Mouse (Mus musculus) liver (tissue): ENCODE data around the gene Il11.

ENCODE experiments used
- DNase-seq: peaks from one replicate; pipeline ENCODE4 v3.0.0-alpha.2; 2020; ENCODE audit warnings: mixed read lengths

The Il11 gene

DNA sequence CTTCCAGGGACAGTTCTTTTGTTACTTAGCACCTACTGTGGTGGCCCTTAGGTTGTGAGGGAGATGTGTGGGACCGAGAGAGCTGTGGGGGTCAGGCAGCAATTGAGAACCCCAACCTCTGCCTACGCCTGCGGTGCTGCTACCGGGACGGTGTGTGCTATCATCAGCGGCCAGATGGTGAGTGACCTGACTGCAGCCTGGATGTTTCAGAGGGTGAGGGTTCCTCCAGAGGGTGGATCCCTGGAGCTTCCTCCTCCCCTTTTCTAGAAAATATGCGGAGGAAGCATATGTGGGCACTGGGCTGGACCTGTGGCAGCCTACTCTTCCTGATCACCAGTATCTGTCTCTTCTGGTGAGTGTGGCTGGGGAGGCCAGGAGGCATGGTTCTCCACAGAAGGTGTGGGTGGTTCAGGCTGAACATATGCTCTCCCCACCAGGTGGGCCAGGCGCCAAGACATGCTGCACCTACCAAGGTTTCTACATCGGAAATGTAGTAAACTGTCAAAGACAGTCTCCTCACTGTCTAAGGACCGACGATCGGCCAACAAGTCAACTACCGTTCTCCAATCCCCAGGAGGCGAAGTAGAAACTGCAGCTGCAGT lies 1.1 kb upstream of the Il11 start:
- peak; percentile 50 for DNase-seq

DNA sequence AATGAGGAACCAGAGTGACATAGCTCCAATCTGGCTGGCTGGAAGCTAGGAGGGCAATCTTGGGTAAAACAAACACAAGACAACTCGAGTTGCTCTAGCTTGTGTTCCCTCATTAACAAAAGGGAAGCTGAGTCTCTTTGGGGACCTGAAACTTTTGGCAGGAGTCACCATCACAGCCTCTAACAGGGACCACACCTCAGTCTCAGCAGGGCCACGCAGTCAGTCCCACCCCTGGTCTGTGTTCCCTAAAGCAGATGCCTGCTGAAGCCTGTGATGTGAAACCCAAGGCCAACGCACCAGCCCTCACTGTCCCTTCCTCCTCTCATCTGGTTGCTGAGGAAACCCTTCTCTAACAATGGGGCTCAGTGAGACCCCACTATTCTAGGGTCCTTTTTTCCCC lies 529 bp downstream of the Il11 start:
- DNase-seq: no peak

DNA sequence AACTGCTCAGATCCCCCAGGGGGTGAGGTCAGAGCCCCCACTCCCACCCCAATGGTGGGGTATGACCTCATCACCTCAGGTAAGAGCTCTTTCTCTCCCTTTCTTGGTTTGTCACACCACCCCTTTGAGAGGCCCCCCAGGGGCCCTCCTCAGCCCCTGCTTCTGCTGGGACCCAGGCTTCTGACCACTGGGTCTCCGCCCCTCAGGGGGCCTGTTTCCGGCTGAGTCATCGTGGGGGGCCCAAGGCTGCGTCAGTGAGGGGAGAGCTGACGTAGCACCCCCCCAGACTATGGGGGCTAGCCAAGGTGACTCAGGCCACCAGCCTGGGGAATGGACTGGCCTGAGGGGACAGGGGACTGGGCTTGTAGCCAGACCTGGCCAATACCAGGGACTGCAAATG lies 2.7 kb downstream of the Il11 start:
- DNase-seq: no peak

DNA sequence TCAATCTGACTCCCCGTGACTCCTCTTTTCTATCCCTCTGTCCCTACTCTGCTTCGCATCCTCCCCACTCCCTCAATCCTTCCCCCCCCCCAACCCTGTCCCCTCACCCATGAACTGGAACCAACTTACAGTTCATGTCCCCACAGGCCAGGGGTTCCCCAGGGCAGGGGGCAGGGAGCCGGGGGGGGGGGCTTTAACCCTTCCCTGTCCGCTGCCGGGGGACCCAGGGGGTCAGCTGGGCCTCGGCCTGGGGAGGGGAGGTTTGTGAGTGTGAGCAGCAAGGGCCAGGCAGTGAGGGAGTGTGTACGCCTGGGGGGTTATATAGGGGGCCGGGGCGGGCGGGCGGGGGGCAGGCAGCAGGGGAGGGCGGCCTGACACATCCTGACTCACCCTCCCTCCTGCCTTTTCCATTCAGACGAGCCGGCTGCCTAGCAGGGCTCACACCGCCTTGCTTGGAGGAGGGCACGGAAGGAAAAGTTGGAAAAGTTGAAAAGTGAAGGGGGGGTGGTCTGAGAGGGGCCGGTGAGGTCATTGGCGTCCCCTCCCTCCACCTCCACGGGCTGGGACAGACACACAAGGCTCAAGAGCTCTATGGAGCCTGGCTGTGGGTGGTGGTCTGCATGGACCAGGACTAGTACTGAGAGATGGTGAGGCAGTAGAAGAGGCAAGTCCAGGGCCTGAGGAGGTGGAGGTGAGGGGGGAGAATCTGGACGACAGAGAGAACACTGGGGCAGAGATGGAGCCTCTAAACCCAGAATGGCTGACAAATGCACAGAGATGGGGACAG lies 4.6 kb downstream of the Il11 start:
- DNase-seq: no peak

DNA sequence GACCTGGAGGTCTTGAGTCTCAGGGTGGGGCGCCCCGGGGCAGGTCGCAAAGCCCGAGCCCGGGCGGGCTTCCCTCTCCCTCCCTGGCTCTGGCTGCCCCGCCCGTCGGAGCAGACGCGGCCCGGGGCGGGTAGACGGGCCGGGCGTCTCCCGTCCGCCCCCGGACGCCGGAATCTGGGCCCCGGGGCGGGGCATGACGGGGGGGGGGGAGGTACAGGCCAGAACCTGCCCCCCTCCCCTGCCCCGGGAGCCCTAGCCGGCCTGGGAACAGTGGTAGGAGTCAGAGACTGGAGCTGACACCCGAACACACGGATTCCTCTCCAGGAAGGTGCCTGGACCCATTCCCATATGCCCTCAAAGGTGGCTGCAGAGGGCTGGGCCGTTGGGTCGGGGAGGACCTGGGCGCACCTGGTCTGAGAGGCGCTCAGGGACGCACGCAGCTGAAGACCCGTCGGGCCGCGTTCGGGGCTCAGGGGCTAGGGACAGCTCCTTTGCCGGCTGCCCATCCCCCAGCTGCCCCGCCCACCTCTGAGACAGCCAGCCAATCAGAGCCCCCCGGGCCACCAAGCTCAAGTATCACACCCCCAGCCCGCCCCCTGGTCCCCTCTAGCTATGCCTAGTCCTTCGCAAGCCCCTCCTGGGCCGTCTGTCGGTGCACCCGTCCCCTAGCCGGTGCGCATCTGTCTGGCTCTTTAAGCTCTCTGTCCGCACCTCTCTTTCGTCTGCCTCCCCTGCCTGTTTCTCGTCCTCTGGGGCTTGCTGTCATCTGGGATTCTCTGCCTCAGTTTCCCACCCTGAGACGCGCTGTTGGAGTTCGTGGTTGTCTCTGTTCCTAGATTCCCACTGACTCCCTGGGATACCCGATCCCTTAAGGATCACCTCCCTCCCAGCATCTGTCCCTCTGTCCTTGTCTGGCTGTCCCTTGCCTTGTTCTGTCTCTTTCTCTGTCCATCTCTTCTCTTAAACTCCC lies 5.5 kb downstream of the Il11 start:
- DNase-seq: peak; percentile 76

DNA sequence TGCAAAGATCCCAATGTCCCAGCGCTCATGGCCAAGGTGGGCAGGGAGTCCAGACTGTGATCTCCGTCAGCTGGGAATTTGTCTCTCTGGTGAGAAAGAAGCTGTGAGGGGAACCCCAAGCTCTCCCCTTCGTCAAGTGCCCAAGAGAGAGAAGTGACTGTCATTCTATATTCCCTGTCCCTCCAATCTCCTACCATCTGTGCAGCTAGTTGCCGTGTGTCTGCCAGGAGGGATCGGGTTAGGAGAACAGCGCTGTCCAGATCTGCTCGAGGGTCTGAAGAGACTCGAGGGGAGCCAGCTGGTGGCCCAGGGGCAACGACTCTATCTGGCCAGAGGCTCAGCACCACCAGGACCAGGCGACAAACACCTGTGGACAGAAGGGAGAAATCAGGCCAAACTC lies 6.5 kb downstream of the Il11 start:
- no peak for DNase-seq

DNA sequence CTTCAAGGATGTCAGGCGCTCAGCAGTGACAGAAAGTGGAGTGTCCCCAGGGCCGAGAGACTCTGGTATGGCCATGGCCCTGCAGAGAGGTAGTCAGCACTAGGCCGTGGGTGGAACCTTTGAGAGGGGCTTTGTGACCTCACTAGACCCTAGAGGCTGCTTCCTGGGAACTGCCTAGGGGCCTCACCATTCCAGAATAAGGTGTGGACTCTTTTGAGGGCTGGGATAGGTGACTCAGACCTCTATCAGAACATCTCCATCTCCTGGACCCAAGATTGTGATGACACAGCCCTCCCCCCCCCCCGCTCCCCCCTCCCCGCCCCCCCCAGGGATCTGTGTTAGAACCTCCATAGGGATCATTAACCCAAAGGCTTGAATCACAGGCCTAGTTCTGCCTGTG lies 11.5 kb downstream of the Il11 start, which contains the start of gene Fam71e2:
Fam71e2 (minus strand) TSS at position 101 of the 400 bp plus-strand sequence.
- no peak for DNase-seq

DNA sequence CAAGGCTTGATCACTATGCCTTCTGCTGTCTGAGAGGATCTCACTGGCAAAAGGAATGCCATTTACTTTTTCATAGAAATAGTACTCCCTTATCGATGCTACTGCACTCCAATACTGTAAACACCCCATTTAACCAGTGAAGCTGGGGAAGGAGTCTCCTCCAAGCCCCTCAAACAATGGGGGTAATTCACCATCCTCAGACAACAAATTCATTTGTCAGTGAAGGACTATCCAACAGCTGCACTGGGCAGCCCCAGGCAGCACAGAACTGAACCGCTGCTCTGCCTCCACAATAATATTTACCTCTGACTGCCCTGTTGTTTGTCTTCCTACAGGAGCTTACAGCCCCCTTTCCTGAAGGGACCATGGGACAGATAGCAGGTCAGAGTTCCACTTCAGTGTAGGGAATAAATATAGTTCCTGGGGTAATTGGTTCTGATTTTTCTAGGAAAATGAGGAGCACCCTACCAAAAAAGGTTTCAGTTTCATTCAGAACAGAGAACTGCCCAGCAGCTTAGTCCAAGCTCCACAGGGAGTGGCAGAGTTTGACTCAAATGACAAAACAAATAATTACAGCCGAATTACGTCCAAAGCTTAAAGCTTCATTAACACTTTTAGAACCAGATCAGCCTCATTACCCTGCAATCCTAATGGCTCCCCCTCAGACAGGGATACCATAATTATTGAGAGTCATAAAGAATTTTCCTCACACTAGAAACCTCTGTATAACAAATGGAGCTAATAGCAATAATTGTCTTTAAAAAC lies 17.5 kb downstream of the Il11 start:
- DNase-seq: no peak

DNA sequence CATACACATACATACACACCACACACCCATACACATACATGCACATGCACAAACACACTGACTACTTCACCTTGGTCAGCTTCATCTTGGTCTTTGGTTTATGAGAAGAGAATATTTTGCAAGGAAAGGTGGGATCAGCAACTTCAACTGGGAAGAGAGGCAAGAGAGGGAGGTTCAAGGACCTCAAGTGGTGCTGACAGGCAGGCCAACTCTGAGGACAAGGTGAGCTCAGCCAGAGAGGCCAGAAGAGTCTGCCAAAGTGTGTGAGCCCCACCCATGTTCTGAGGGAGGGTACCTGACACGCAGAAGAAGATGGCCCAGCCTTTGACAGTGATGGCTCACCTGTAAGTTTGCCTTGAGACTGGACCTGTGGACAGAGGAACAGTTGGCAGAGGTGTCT lies 23.0 kb downstream of the Il11 start:
- DNase-seq: no peak

DNA sequence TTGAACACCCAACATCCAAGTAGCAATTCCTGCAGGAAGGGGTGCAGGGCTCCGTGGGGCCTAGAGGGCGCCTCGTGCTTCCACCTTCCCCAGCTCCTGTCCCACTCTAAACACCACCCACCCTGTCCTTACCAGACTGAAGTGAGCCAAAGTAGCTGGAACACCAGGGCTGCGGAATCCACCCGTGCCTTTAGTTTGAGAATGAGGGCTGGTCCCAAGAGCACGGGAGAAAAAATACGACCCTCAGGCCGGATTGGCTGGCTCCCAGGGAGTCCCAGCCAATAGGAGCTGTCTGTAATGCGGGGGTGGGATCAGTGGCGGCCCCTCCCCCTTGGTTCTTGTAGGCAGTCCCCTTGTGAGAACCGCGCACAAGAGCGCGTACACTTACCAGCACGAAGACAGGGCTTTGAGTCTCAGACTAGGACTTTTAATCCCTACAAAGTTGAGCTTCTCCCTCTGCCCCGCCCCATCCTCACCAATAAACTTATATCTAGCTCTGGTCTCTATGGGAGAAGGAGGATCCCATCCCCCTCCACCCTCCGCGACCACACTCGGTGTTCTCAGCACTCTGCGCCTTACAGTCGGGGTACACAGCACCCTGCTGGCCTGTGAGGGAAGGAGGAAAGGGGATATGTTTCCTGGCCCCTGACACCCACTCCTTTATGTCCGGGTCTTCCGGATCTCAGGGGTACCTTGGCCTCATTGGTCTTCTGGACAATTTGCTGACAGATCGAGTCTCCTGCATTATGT lies 29.7 kb downstream of the Il11 start, which contains the start of gene Cox6b2:
Cox6b2 (minus strand) TSS at position 274 of the 750 bp plus-strand sequence.
- peak; percentile 96 for DNase-seq

DNA sequence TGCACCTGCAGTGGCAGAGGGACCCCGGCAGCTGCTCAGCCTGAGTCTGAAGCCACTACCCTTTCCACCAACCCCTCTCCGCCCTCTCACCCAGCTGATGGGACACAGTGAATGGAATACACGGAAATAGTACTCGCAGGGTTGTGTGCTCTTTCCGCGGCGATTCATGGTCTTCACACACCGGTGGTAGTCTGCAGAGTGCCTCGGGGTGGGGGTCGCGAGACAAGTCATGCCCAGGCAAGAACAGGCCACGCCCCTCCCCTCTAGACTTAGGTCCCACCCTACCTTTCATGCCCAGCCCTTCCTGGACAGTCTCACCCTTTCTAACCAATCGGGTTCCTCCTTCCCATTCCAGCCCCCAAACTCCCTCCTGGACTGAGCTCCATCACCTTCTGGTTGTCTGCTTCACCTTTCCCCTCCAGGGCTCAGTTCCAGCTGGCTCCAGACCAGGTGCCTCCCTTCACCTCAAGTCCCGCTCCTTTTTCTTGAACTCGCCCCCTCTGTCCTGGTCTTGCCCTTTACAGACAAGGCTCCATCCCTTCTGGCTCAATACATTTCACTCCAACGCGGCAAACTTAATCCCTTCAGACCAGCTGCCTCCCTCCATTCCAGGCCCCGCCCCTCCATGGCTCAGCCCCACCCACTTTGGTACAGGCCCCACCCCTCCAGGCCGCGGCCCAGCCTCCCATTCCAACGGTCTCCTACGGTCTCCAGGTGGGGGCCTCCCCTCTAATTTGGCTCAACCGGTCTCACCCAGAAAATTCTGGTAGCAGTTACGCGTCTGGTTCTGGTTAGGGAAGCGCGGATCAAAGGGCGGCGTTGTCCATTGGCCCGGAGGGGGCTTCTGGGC lies 30.5 kb downstream of the Il11 start:
- peak; percentile 89 for DNase-seq

DNA sequence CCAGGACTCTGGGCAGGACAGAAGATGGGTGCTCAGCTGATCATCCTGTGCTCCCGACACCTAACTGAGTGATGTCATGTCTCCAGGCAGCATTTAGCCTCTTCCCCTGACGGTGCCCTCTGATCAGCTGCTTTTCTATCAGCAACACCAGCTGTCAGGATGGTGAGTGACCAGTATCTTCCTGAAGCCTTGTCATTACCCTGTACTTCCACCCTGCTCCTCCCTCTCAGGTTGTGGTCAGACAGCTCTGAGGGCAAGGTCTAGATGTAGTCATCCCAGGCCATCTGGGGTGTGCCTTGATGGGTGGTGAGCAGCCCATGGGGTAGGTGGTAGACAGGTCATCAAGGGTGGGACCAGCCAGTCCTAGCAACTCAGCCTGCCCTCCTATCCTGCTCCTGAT lies 33.5 kb downstream of the Il11 start:
- DNase-seq: peak; percentile 54

DNA sequence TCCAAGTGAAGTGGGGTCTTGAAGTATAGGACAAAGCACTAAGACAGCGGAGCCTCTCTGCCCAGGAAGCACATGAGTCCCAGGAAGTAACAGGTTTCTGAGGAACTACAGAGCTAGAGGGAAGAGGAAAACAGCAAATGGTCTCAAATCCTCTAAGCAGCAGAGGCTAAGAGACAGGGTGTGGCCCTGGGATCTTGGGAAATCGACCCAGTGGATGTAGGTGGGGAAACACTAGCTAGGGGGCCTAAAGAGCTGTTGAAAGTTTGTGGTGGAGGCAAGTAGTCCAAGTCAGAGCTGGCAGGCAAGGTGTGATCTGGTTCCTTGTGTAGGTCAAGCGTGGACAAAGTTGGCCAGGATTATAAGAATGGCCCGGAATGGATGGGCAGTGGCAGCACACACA lies 34.3 kb downstream of the Il11 start:
- peak; percentile 28 for DNase-seq

DNA sequence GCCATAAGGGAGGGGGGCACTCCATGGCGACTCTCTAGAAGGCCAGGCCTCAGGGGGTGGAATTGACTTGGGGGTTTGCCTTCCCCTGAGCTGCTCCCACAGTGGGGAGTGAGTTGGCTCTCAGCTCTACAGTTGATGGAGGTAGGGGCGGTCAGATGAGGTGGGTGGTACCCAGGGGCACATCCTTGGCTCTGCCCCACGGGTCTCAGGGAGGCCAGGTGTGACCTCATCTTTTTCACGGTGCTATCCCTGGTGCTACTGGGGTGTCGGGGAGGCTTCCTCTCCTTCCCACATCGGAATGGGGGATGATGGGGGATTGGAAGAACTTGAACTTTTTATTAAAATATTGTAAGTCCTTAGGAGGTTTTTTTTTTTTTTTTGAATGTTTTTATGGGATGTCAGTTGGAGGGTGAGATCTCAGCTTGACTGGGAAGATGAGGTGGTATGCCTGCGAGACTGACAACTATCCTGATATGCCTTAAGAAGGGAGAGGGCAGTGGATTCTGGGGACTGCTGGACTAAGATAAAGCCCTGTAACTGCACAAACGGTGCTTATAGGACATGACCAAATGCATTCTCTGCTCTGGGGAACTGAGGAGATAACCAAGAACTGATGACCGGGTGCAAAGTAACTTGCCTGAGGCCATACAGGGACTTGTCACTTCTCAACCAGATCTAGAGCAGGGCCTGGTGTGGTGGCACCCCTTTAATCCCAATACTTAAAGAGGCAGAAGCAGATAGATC lies 35.3 kb downstream of the Il11 start:
- peak; percentile 74 for DNase-seq

DNA sequence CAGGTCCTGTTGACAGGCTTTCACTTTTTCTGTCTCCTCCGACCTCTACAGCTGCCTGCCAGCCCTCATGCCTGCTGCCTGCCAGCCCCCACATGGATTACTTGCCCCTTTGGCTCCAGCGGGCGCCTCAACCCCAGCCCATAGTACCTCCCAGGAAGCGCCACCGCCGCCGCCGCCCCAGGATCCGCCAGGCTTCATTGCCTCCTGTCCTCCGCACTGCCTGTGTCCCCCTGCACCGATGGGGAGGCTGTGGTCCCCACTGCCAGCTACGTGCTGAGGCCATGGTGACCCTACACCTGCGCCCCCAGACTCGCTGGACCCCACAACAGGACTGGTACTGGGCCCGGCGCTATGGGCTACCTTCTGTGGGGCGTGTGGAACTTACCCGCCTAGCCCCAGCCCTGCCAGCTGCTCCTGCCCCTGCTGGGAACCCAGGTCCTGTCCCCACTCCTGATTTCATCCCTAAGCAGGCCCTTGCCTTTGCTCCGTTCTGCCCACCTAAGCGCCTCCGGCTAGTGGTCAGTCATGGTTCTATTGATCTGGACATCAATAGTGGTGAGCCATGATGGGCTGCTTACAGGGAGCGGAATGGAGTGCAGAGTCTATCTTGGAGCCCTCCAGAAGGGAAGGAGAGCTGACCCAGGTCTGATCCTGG lies 36.2 kb downstream of the Il11 start:
- DNase-seq: peak; percentile 48

DNA sequence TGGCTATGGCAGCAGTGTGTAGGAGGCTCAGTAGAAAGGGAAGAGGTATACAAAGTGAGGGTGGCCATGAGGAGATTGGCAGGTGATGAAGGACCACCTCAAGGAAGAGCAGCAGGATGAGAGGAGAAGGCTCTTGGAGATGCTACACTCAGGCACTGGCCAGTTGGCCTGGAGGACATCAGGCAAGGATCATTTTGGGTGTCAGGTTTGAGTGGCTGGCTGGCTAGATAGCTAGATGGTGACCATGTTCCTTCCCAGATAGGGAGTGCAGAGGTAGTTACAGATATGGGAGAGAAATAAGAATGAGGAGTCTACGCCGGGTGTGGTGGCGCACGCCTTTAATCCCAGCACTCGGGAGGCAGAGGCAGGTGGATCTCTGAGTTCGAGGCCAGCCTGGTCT lies 37.8 kb downstream of the Il11 start:
- DNase-seq: peak; percentile 49

DNA sequence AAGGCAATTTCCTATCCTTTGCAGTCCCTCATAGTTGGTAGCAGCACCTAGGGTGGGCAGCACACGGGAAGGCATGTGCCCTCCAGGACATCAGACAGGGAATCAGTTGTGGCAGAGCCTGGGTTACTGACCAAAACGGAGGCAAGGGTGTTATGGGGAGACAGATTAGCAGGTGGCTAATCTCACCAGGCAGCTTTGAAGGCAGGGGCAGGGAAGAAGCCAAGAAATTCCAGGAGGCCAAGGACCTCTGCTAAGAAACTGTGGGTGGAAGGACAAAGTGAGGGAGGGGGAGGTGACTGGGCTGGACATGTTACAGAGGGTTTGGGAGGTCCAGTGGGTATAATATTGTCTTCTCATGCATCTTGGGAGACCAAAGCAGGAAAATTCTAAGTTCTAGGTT lies 39.3 kb downstream of the Il11 start:
- DNase-seq: peak; percentile 79

DNA sequence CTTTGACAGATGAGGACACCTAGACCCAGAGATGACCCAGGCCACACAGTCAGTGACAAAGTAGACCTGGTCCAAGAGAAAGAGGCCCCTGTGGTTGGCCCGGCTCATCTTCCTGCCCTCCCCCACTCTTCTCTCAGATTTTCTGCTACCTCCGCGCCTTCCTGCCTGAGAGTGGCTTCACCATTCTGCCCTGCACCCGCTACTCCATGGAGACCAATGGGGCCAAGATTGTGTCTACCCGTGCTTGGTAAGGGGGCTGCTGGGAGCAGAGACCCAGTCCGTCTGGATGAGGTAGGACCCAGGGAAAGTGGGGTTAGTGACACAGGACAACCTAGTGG lies 40.2 kb downstream of the Il11 start:
- peak; percentile 37 for DNase-seq

DNA sequence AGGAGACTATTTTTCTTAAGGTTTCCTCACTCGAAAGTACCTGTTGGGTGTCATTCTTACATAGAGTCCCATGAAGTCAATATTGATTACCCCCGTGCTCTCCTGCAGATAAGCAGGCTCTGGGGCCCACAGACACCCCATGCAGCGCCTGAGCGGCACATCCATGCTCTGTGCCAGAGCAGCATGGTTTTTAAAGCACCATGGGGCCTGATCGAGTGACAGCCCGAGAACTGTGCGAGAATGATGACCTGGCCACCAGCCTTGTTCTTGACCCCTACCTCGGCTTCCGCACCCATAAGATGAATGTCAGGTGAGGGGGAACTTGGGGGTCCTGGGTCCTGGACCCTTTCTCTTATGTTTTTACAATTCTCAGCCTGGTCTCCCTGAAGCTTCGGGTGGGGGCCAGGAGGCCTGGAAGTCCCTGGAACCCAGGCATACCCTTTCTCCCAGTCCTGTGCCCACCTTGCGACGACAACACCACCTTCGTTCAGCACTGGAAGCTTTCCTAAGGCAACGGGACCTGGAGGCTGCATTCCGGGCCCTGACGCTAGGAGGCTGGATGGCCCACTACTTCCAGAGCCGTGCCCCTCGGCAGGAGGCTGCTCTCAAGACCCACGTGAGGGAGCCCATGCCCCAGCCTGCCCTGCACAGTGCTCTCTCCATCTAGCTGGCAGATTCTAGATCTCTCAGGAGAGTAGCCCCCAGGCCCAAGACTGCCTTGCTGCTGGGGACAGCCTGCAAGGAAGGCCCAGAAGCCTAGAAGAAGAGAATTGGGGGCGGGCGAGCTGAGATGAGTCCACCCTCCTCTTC lies 40.8 kb downstream of the Il11 start:
- DNase-seq: peak; percentile 80
